Mouse (Mus musculus) induced T-regulatory cell, adult 2 months (primary cell): ENCODE data around the gene Hoxd10.

Source experiments
- DNase-seq: peaks from one replicate; pipeline ENCODE4 v3.0.0-alpha.2; 2012; ENCODE audit warnings: low read depth

Gene Hoxd10

DNA sequence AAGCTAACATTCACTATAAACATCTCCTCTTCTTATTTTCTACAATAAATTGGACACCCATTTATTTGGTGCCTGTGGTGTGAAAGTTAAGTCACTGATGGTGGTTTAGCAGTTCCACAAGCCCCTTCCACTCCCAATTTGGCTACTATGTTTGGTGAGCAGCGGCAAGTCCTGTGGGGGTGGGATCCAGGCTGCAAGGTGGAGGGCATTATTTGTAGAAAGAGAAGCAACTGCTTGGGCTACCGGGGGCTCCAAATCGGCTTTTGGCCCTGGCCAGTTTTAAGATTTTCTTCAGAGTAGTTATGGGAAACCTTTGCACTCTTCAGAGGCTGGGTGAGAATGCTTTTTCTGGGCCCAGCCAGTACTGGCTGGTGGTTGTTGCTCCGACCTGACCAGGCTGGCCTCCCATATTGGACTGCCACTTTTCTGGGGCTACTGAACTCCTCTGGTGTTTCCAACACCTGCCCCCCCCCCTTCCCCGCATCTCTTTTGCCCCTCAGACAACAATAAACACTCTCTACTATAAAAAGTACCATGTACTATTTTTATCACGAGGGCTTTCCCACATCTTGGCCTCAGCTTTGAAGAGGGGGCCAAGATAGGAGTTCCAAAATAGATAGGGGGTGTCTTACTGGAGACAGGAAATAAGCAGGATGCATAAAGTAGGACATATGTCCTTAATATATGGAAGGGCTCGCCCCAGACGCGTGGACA, 40.2 kb downstream of the Hoxd10 start:
- no peak for DNase-seq

DNA sequence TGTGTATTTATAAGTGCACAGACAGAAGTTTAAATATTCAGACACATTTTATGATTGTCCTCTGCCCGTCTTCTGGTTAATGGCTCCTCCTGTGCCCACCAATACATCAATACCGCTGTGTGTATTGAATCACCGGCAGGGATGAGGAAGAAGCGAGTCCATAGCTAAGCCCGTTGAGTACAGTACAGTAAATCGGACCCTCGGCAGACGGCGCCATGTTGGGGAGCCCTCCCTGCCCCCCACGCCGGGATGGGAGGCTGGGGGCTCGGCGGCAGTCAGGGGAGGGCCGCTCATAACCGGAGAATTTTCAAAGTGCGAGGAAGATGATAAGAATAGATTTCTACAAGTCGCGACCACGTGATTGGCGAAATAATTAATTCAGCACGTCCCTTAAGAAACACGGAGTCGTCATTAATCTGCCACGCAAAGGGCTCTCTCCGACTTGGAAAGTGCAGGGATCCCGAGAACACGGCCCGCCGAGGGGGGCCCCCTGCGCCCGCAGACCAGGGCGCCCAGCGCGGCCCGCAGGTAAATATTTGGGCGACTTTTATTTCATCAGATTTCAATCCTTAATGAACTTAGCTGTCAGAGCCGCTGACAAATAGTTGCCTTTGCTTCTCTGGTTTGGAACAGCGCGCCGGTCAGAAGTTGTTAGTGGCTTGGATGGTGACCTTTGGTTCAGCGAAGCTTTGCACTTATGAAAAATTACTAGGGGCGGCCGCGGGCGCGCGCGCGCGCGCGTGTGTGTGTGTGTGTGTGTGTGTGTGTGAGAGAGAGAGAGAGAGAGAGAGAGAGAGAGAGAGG, 41.0 kb downstream of the Hoxd10 start:
- no peak for DNase-seq

DNA sequence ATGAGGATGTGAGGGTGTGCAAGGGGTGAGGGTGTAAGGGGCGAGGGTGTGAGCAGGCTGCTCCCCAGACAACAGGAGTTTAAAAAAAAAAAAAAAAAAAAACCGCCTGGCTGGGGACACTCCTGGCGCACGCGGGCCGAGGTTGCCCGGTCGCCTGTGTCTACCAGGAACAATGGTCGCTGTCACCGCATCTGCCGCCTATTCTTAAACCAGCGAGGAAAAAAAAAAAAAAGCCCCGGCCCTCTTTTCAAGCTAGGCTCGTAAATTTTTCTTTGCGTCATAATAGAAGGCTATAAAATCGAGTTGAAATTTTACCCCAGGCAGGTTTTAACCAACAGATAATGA, 41.6 kb downstream of the Hoxd10 start:
- no peak for DNase-seq

DNA sequence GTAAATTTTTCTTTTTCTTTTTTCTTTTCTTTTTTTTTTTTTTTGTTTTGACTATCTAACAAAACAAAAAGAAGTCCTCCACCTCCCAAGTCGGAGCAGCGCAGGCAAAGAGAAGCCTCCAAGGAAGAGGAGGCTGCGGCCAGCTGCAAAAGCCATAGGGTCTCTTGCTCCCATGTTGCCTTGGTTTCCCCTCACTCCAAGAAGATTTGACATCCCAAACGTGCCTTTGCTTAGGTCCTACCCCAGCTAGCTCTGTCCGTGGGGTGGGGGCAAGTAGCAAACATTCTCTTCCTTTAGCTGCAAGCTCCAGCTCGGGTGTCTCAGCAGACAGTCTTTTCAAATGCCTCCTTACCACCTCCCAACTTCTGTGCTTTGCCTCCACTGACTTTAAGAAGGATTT, 42.0 kb downstream of the Hoxd10 start:
- no peak for DNase-seq

DNA sequence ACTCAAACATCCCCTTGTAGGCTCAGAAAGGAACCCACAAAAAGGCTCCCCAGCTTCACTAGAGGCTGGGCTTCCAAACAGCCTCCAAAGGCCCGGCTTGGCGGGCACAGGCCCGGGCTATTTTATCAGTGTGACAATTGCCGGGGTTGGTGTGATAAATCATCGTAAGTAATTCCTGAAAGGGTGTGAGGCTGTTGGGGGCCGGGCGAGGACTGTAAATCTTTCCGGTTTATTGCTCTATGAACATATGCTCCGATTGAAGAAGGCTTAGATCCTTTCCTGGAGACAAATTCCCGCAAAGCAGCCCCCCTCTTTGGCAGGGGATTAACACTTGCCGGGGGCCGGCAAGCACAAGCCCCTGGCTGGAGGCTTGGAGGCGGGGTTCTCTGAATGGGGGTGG, 42.7 kb downstream of the Hoxd10 start:
- DNase-seq: no peak

DNA sequence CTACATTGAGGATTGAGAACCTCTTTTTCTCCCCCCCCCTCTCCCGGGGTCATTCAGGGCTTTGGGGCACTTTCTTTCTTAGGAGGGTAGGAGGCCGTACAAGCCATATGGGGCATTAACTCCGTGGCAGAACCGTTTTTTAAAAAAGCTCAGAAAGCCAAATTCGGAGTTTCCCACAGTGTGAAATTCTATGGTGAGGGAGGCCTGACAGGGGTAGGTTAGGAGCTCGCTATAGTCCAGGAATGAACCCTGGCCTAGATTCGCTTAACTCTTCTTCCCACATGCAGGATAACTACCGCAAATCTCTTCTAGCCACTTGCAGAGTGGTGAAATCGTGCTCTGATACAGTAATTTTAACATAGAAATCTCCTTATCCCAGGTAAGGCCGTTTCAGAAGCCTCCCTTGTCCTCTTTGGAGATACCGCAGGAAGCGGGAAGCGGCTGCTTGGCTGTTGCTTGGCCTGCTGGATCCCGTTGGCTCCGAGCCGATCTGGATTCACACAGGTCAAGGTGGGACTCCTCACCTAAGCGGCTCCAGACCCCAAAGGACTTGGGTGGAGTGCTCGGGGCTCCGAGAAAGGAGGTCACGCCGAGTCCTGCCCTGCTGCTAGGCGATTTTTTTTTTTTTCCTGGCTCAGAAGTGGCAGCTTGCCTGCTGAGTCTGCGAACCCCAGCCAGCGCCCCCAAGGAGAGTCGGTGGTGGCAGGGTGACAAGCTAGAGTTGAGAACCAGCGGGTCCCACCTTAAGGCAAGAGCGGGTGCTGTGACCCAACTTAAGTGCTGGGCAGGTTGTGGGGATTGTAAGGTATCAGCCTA, 43.5 kb downstream of the Hoxd10 start:
- no peak for DNase-seq

DNA sequence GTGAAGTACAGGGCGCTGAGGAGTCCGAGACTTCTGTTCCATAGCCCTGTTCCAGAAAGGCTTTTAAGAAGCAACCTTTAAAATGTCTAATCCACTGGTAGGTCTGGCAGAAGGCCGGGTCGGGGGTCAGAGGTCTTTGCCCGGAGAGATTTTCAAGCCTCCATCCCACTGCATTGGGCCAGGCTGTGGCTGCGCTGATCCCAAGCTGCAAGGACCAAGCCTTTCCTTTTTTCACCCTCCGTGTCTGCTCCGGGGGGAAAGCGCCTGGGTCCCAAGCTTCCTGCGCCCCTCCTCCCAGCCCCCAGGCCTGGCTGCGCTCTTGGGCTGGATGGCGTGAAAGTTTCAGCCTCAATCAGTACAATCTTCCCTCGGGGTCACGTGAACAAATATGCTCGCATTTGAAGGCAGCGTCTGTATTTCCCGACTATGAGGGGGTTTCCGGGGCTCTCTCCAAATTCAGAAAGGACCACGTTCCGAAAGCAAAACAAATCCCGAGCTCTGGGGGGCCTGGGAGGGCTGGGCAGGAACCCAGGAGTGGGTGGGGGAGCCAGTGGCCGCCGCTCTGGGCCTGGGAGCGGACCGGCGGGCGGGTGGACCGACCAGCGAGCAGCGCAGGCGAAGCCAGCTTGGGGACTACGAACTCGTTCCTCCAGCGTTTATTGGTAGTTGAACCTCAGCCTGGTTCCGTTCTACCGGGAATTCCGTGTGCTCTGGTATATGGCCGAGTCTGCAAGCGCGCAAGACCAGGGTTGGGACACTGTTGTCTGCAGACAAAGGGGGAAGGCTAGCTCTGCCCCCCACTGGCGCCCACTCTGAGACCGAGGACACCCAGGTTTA, 44.3 kb downstream of the Hoxd10 start:
- DNase-seq: no peak

DNA sequence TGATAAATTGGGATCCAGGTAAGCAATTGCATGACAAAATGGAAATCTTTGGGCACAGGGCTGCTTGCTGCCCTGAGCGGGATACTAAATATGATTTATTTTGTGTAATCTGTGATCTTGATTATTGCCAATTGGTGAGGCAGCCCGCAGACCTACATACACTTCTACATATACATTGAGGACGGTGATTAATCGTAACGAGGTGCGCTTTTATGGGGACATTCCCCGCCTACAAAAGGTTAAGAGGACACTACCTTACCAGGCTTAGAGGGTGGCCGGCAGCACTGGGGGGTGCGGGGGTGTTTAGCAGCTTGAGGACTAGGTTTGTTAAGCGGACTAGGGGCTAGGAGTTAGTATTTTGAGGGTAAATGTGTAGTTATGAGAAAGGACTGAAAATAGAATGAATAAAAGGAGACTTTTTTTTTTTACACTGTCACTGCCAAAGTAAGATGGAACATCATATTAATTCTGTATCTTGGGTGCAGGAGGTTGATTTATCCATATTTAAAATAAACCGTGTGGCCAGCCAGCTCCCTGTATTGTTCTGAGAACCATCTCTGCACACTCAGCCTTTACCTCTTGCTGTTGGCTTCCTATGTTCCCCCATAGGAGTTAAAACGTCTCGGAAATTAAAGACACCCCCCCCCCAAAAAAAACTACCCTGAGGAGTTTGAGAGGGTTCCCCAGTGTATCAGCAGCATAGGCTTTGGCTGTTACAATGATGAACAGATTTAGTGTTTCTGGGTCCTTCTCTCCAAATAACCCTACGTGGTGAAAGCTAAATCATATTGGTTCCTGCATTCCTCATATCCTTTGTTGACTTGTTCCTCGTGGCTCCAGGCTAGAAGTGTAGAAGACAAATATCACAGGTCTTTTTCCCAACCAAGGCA, 45.2 kb downstream of the Hoxd10 start:
- no peak for DNase-seq

DNA sequence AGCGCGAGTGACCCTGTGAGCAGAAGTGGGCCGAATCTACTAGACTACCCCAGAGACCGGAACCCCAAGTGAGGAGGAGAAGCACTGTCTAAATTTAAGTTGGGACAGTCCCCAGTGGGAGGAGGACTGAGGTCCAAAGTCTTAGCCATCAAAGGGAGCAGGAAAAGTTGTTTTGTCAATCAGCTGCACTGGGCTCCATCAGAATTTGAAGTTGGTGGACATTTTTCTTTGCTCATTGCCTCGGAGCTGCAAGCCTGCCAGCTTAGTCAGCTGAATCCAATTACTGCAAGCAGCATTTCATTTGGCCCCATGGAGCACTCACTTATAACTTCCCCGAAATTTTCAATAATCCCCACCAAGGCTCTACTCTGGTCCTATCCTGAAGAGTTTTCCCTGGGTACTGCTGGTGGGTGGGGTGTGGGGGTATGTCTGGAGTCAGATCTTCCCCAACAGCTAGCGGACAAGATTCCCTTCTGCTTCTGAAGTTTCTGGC, 45.9 kb downstream of the Hoxd10 start:
- DNase-seq: no peak

DNA sequence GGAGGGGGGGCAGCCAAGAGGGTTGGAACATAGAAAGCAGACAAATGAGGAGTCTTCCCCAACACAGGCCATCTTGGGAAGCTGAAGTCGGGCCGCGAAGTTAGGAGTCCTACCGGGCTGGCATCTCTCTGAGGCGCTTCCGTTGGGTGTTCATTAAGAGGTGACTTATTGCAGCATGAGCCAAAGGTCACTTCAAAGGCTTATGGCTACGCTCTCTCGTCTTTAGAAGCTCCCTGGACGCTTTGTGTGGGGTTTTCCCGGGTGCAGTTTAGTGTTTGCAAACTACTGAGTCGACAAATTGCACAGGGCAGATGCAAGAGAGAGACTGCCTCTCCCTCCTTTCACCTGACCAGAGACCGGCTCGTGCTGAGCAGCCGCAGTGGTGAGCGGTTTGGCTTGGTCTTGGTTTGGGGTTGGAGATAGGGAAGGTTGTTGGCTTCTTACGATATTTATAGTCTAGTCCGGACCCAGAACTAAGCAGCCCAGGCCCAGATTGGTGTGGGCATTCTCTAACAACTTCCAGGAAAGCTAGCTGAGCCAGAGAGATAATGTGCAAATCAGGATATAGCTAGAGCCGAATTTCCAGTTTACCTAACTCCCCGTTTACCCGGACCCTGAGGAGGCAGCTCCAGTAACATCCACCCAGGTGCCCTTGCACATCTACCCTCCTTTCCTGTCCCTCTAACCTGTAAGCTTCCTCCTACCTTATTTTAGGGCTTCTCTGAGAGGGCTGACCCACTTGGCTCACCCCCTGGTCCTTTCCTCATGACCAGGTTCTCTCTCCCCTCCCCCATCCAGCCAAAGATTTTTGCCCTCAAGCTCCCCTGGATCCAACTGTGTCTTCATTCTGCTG, 47.1 kb downstream of the Hoxd10 start:
- DNase-seq: no peak

DNA sequence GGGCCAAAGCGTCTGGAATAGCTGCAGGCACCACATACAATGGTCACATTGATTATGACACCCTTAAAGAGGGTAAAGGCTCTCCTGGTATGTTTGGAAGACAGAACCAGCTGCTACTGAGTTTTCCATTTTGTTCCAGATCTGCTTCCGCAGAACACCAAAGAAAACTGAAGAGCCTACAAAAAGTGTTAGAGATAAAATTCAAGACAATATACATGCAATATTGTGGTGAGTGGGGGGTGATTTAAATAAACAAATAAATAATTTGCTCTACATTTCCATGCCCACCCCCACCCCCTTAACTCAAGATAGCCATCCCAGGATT, 47.7 kb downstream of the Hoxd10 start:
- no peak for DNase-seq

DNA sequence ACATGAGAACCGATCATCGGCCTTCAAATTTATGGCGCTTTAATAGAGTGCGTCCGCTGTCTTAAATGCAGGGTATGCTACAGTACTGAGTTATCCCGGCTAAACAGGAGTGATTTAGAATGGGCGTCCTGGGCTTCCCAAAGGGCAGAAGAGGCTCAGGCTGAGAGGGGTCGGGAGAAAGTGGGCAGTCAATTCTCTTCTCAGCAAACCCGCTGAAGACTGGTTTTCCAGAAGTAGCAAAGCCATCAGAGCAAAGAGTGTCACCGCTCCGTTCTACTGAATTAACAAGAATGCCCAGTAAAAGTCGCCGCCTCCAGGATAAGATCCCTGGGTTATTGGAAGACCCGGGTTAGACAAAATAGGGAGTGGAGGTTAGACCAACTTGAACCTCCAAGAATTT, 48.1 kb downstream of the Hoxd10 start:
- no peak for DNase-seq

DNA sequence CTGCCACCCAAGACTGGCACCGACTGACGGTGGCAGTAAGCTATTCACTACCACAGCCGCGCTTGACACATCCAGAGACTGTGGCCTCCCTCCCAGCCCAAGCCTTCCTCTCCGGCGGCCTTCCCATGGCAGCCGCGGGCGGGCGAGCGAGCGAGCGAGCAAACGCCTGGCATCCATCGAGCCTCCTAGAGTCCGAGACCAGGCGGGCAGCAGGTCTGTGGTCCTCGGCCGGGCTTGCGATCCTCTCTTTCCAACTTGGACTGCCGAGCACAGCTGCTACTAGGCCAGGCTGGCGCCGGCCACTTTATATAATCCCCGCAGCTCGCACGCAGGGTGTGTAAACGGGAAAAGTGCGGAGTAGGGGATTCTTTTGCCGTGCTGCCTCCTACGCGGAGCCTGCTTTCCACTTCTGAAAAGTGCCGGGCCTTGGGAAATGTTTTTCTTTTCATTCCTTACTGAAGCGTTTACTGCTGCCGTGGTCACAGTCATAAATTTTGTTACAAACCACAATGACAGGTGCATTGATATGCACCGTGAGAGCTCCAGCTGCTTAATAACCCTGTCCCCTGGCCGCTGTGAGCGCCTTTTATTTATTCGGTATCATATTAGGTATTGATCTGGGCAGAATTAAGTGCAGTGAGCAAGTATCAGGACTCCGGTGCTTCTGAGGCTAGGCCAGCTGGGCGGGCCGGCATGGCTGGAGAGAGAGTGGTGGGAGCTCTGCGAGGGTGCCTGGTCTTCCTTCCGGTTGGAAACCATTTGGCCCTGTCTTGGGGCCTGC, 48.8 kb downstream of the Hoxd10 start:
- no peak for DNase-seq

DNA sequence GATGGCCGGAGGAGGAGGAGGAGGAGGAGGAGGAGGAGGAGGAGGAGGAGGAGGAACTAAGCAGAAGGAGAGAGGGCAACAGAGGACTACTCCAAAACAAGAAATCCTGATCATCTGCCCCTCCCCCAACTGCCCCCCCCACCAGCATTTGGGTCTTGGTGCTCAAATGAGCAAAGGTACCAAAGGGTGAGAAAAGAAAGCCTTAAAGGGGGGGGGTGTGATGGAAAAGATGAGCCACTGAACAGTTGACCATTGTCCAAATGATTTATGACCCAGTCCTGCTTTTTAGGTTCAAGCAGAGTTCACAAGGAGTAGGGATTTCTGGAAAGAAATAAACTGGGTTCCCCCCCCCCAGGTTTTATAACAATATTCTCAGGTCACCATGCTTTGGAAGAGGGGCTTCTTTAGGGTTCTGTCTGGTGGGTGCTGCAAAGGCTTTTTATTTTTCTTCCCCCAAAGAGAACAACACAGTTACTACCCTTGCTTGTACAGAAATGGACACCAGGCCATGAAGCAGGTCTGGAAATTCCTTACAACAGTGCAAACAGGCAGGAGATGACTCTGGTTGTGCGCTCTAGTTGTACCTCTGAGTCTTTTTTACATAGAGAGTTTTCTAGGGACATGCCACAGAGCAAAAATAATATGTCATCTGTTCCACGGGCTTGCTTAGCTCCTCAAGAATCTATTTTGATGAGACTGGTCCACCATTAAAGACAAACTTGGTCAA, 49.7 kb downstream of the Hoxd10 start:
- no peak for DNase-seq

DNA sequence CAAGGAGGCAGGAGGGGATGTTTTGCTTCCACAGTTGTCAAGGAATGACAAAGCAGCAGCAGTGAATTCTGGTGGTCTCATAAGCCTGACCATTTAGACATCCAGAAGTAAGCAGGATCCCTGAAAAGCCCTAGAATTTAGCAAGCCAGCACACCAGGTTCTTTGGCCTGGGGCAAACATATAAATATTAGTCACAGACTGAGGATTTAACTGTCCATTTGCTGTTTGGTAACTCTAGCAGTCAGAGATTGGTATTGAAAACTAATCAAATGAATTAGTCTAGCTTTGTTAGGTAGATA, 50.2 kb downstream of the Hoxd10 start:
- DNase-seq: no peak
